Mouse (Mus musculus): ENCODE data around the gene Bspry. TPM values are rescaled to one million over a fixed set of nuclear protein-coding genes. Genes with fewer than 3 reads are reported as not detected.

The Bspry gene
- total RNA-seq, 4 experiments from 2014 or later, result 5.5 to 32.9 (median 15.0) TPM

- DNase-seq, result no peak
Measured at GRCm38 (mm10) chr4:62480709-62481605, 1.1 kb downstream of the Bspry start.

GRCm38 (mm10) chr4:62484928-62485327 lies 5.1 kb downstream of the Bspry start:
- no peak for DNase-seq

GRCm38 (mm10) chr4:62485450-62486161 lies 5.8 kb downstream of the Bspry start:
- no peak for DNase-seq

- DNase-seq, result no peak
Measured at GRCm38 (mm10) chr4:62486162-62486696, 6.4 kb downstream of the Bspry start.

GRCm38 (mm10) chr4:62487172-62487571 lies 7.3 kb downstream of the Bspry start:
- DNase-seq, result no peak

- DNase-seq, result no peak
Measured at GRCm38 (mm10) chr4:62487914-62488313, 8.1 kb downstream of the Bspry start.

GRCm38 (mm10) chr4:62492682-62493081 lies 12.8 kb downstream of the Bspry start:
- no peak for DNase-seq

GRCm38 (mm10) chr4:62494230-62494629 lies 14.4 kb downstream of the Bspry start:
- no peak for DNase-seq

GRCm38 (mm10) chr4:62495946-62496345 lies 16.1 kb downstream of the Bspry start:
- DNase-seq, result no peak

GRCm38 (mm10) chr4:62496815-62497214 lies 17.0 kb downstream of the Bspry start:
- DNase-seq, result peak; percentile 74

- no peak for DNase-seq
Measured at GRCm38 (mm10) chr4:62500799-62501198, 20.9 kb downstream of the Bspry start.

GRCm38 (mm10) chr4:62501534-62501933 lies 21.7 kb downstream of the Bspry start:
- DNase-seq, result no peak

GRCm38 (mm10) chr4:62501964-62502732 lies 22.3 kb downstream of the Bspry start:
- peak; percentile 91 for DNase-seq

- no peak for DNase-seq
Measured at GRCm38 (mm10) chr4:62502969-62503368, 23.1 kb downstream of the Bspry start.

GRCm38 (mm10) chr4:62503374-62503970 lies 23.6 kb downstream of the Bspry start, which contains the start of gene Hdhd3:
TSS of gene Hdhd3 (minus strand) at chr4:62503467.
- DNase-seq, result no peak

- no peak for DNase-seq
Measured at GRCm38 (mm10) chr4:62505991-62506390, 26.1 kb downstream of the Bspry start.

GRCm38 (mm10) chr4:62506798-62507197 lies 26.9 kb downstream of the Bspry start:
- no peak for DNase-seq

GRCm38 (mm10) chr4:62508839-62509238 lies 29.0 kb downstream of the Bspry start:
- DNase-seq, result no peak

GRCm38 (mm10) chr4:62509946-62510345 lies 30.1 kb downstream of the Bspry start:
- peak; percentile 95 for DNase-seq

GRCm38 (mm10) chr4:62513998-62514506 lies 34.2 kb downstream of the Bspry start:
- no peak for DNase-seq

- no peak for DNase-seq
Measured at GRCm38 (mm10) chr4:62514995-62515394, 35.1 kb downstream of the Bspry start.

GRCm38 (mm10) chr4:62515490-62515889 lies 35.6 kb downstream of the Bspry start:
- DNase-seq, result no peak
